Mouse (Mus musculus): ENCODE measurements around the gene Rif1. TPM values are rescaled to one million over a fixed set of nuclear protein-coding genes. Genes with fewer than 3 reads are reported as not detected.

The Rif1 gene
- 11.5 and 11.8 TPM in 2 replicates for polyA plus RNA-seq (2015; fragmentation: Nextera tagmentation; extraction: Ambion mirVana)

- Histone ChIP-seq H3K27me3 (replicated peaks; ENCODE audit: control insufficient read depth, insufficient read depth, low read length) (no peaks in the 10 kb centered on the region), H3K4me2 (ENCODE audit: low read depth, low read length) (peak within 1 kb of the TSS; percentile 72), H3K27ac (ENCODE audit: low read length) (peak within 1 kb of the TSS; percentile 80), H3K9me3 (ENCODE audit: control insufficient read depth, low read length) (no peaks in the 10 kb centered on the region), H3K36me3 (ENCODE audit: control insufficient read depth, insufficient read depth, low read length) (no peaks in the 10 kb centered on the region; the same call in 1 of the 2 replicates), H3K4me1 (ENCODE audit: control insufficient read depth, insufficient read depth, low read length) (peaks cover 3% of the 10 kb centered on the region; the same call in 1 of the 2 replicates), H3K9ac (ENCODE audit: low read depth, low read length) (peak within 1 kb of the TSS; percentile 96), H3K4me3 (ENCODE audit: low read length) (peak within 1 kb of the TSS; percentile 98)
- under 1% methylated on average over 46 of the region's 72 CpGs for WGBS
- ATAC-seq, result peak; percentile 99
These were observed at the start of gene Rif1 for GRCm38 (mm10) chr2:52072491-52073140. Rif1 (plus strand) TSS chr2:52072832.

GRCm38 (mm10) chr2:52027061-52027460 lies 45.6 kb upstream of the Rif1 start:
- Histone ChIP-seq H3K9ac (ENCODE audit: low read depth, low read length) (no peak overlapping the region), H3K36me3 (ENCODE audit: control insufficient read depth, insufficient read depth, low read length) (no peaks in the 10 kb centered on the region), H3K27ac (ENCODE audit: low read length) (no peak overlapping the region), H3K4me2 (ENCODE audit: low read depth, low read length) (no peak overlapping the region), H3K4me1 (ENCODE audit: control insufficient read depth, insufficient read depth, low read length) (no peaks in the 10 kb centered on the region), H3K27me3 (replicated peaks; ENCODE audit: control insufficient read depth, insufficient read depth, low read length) (no peaks in the 10 kb centered on the region), H3K9me3 (ENCODE audit: control insufficient read depth, low read length) (no peaks in the 10 kb centered on the region), H3K4me3 (ENCODE audit: low read length) (no peak overlapping the region)
- WGBS, result 76% methylated on average over 4 of the region's 4 CpGs
- no peak for ATAC-seq

GRCm38 (mm10) chr2:52029426-52029825 lies 43.2 kb upstream of the Rif1 start:
- Histone ChIP-seq H3K9me3 (ENCODE audit: control insufficient read depth, low read length) (no peaks in the 10 kb centered on the region), H3K4me1 (ENCODE audit: control insufficient read depth, insufficient read depth, low read length) (no peaks in the 10 kb centered on the region), H3K36me3 (ENCODE audit: control insufficient read depth, insufficient read depth, low read length) (no peaks in the 10 kb centered on the region), H3K27me3 (replicated peaks; ENCODE audit: control insufficient read depth, insufficient read depth, low read length) (no peaks in the 10 kb centered on the region), H3K4me3 (ENCODE audit: low read length) (no peak overlapping the region), H3K9ac (ENCODE audit: low read depth, low read length) (no peak overlapping the region), H3K4me2 (ENCODE audit: low read depth, low read length) (no peak overlapping the region), H3K27ac (ENCODE audit: low read length) (no peak overlapping the region)
- no peak for ATAC-seq
- 90% methylated on average over 3 of the region's 3 CpGs for WGBS

DNA sequence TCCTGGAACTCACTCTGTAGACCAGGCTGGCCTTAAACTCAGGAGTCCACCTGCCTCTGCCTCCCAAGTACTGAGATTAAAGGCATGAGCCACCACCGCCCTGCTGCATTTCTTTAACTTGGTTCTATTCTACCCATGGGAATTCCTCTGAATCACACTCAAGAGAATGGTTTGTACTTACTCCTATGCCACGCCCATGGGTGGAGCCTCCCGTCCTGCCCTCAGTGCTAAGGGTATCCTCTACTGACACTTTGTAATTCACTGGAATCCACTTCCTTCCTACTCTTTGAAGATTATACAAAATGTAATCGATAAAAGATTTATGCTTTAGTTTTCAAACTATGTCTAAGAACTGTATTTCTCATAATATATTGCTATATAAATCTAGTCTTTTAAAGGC lies 41.1 kb upstream of the Rif1 start:
- Histone ChIP-seq H3K9ac (ENCODE audit: low read depth, low read length) (no peak overlapping the region), H3K27me3 (replicated peaks; ENCODE audit: control insufficient read depth, insufficient read depth, low read length) (no peaks in the 10 kb centered on the region), H3K4me3 (ENCODE audit: low read length) (no peak overlapping the region), H3K27ac (ENCODE audit: low read length) (no peak overlapping the region), H3K4me2 (ENCODE audit: low read depth, low read length) (no peak overlapping the region), H3K9me3 (ENCODE audit: control insufficient read depth, low read length) (no peaks in the 10 kb centered on the region), H3K4me1 (ENCODE audit: control insufficient read depth, insufficient read depth, low read length) (no peaks in the 10 kb centered on the region), H3K36me3 (ENCODE audit: control insufficient read depth, insufficient read depth, low read length) (no peaks in the 10 kb centered on the region)
- no peak for ATAC-seq
- 81% methylated on average over 4 of the region's 4 CpGs for WGBS

- WGBS, result 86% methylated on average over 4 of the region's 4 CpGs
- no peak overlapping the region for H3K27ac ChIP-seq (ENCODE audit: low read length)
- no peak for ATAC-seq
- H3K4me2 ChIP-seq (ENCODE audit: low read depth, low read length), result no peak overlapping the region
- H3K9me3 ChIP-seq (ENCODE audit: control insufficient read depth, low read length), result no peaks in the 10 kb centered on the region
- no peak overlapping the region for H3K9ac ChIP-seq (ENCODE audit: low read depth, low read length)
- no peak overlapping the region for H3K4me3 ChIP-seq (ENCODE audit: low read length)
- H3K4me1 ChIP-seq (ENCODE audit: control insufficient read depth, insufficient read depth, low read length), result no peaks in the 10 kb centered on the region
- no peaks in the 10 kb centered on the region for H3K27me3 ChIP-seq (replicated peaks; ENCODE audit: control insufficient read depth, insufficient read depth, low read length)
- no peaks in the 10 kb centered on the region for H3K36me3 ChIP-seq (ENCODE audit: control insufficient read depth, insufficient read depth, low read length)
These were observed 38.0 kb upstream of the Rif1 start for GRCm38 (mm10) chr2:52034601-52035000.

DNA sequence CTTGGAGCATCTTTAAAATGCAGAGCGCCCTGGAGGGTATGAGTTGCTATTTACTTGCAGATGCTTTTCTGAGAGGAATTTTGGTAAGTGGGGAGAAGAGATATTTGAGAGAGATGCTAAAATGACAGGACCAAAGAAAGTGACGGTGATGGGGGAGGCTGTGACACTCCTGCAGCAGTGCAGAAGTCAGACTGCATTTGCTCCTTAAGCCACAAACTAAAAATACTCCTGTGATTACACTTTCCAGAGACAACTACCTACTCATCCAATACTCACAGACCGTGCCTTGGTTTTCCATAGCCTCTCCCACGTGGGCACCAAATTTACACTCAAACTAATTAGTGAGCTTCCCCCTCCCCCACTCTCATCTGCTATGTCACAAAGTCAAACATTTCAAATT lies 37.5 kb upstream of the Rif1 start:
- no peaks in the 10 kb centered on the region for H3K27me3 ChIP-seq (replicated peaks; ENCODE audit: control insufficient read depth, insufficient read depth, low read length)
- no peak overlapping the region for H3K27ac ChIP-seq (ENCODE audit: low read length)
- H3K9me3 ChIP-seq (ENCODE audit: control insufficient read depth, low read length), result no peaks in the 10 kb centered on the region
- no peak overlapping the region for H3K9ac ChIP-seq (ENCODE audit: low read depth, low read length)
- no peak overlapping the region for H3K4me3 ChIP-seq (ENCODE audit: low read length)
- no peak overlapping the region for H3K4me2 ChIP-seq (ENCODE audit: low read depth, low read length)
- no peaks in the 10 kb centered on the region for H3K36me3 ChIP-seq (ENCODE audit: control insufficient read depth, insufficient read depth, low read length)
- ATAC-seq, result no peak
- H3K4me1 ChIP-seq (ENCODE audit: control insufficient read depth, insufficient read depth, low read length), result no peaks in the 10 kb centered on the region
- WGBS, result 75% methylated on average over 4 of the region's 4 CpGs

- Histone ChIP-seq H3K9ac (ENCODE audit: low read depth, low read length) (no peak overlapping the region), H3K4me1 (ENCODE audit: control insufficient read depth, insufficient read depth, low read length) (no peaks in the 10 kb centered on the region), H3K4me3 (ENCODE audit: low read length) (no peak overlapping the region), H3K27me3 (replicated peaks; ENCODE audit: control insufficient read depth, insufficient read depth, low read length) (no peaks in the 10 kb centered on the region), H3K36me3 (ENCODE audit: control insufficient read depth, insufficient read depth, low read length) (no peaks in the 10 kb centered on the region), H3K9me3 (ENCODE audit: control insufficient read depth, low read length) (no peaks in the 10 kb centered on the region), H3K27ac (ENCODE audit: low read length) (no peak overlapping the region), H3K4me2 (ENCODE audit: low read depth, low read length) (no peak overlapping the region)
- no peak for ATAC-seq
- WGBS, result 47% methylated on average over 11 of the region's 11 CpGs
These were observed 35.6 kb upstream of the Rif1 start for GRCm38 (mm10) chr2:52036929-52037595.

DNA sequence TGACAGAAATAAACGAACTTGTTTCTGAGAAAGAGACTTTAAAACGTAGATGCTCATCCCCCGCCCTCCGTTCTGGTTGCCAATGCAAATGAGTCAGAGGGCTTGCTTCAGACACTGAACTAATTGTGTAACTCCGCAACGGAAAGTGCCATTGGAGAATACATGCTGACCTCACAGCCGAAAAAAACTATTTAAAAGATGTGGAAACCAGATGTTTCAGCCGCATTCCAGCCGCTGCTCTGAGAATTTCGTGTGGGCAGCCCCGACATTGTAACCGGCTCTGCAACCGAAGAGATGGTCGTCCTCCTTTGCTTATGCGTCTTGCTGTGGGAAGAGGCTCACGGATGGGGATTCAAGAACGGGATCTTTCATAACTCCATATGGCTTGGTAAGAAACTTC lies 34.8 kb upstream of the Rif1 start, which contains the start of gene Tnfaip6:
Tnfaip6 (plus strand) TSS at position 128 of the 400 bp plus-strand sequence.
- 1% methylated on average over 17 of the region's 17 CpGs for WGBS
- H3K27ac ChIP-seq (ENCODE audit: low read length), result no peak within 1 kb of the TSS
- peak; percentile 66 for ATAC-seq

DNA sequence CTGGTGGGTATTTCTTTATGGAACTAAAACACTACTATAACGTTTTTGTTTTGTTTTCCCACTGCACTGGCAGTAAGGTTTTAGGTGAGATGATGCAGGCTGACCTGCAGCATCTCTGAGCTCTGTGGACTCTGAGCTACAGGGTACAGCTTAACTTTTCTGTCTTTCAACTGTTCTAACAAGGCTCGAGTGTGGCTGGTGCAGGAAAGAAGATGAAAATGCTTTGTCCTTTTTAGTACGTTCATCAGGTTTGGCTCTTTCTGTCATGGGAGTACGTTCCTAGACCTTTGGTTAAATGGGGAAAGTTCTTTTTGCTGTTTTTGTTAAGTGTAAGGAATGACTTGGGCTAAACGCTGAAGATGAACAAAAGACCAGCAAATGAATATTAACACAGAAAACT lies 34.1 kb upstream of the Rif1 start:
- ATAC-seq, result no peak
- H3K4me3 ChIP-seq (ENCODE audit: low read length), result no peak overlapping the region
- WGBS, result 55% methylated on average over 5 of the region's 5 CpGs
- no peaks in the 10 kb centered on the region for H3K27me3 ChIP-seq (replicated peaks; ENCODE audit: control insufficient read depth, insufficient read depth, low read length)
- no peaks in the 10 kb centered on the region for H3K9me3 ChIP-seq (ENCODE audit: control insufficient read depth, low read length)
- H3K9ac ChIP-seq (ENCODE audit: low read depth, low read length), result no peak overlapping the region
- H3K4me1 ChIP-seq (ENCODE audit: control insufficient read depth, insufficient read depth, low read length), result no peaks in the 10 kb centered on the region
- no peak overlapping the region for H3K4me2 ChIP-seq (ENCODE audit: low read depth, low read length)
- no peaks in the 10 kb centered on the region for H3K36me3 ChIP-seq (ENCODE audit: control insufficient read depth, insufficient read depth, low read length)
- no peak overlapping the region for H3K27ac ChIP-seq (ENCODE audit: low read length)

More for the DNA sequence above, 34.8 kb upstream of the Rif1 start, which contains the start of gene Tnfaip6:
- no peaks in the 10 kb centered on the region for H3K9me3 ChIP-seq (ENCODE audit: control insufficient read depth, low read length)
- H3K4me2 ChIP-seq (ENCODE audit: low read depth, low read length), result peak within 1 kb of the TSS; percentile 65
- peak within 1 kb of the TSS; percentile 47 for H3K4me3 ChIP-seq (ENCODE audit: low read length)
- peak within 1 kb of the TSS; percentile 41; the same call in 1 of the 2 replicates for H3K9ac ChIP-seq (ENCODE audit: low read depth, low read length)
- no peaks in the 10 kb centered on the region for H3K27me3 ChIP-seq (replicated peaks; ENCODE audit: control insufficient read depth, insufficient read depth, low read length)
- no peaks in the 10 kb centered on the region for H3K36me3 ChIP-seq (ENCODE audit: control insufficient read depth, insufficient read depth, low read length)
- H3K4me1 ChIP-seq (ENCODE audit: control insufficient read depth, insufficient read depth, low read length), result no peaks in the 10 kb centered on the region

All from intestine, embryonic 16.5 days (tissue).